Mouse (Mus musculus): Measurements from ENCODE around the gene Mllt6.
A peak's percentile ranks its signal among the peaks of the same experiment; 100 is the strongest.
"Not testable (repeated sequence)": the region's sequence is repeated elsewhere in the genome, so short reads cannot be mapped to it uniquely, and the experiment has no call there.

Gene Mllt6

DNA sequence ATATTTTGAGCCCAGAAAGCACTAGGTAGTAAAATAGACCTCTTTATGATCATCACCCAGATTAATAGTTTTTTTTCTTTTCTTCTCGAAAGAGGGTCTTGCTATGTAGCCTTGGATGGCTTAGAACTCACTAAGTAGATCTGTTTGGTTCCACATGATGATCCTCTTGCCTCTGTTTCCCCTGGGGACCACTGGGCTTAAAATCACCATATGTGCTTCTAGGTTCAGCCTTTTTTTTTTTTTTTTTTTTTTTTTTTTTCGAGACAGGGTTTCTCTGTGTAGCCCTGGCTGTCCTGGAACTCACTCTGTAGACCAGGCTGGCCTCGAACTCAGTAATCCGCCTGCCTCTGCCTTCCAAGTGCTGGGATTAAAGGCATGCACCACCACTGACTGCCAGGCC, 14.7 kb upstream of the Mllt6 start:
- DNase-seq (ENCODE audit: low spot score in 2 of 2), result not testable (repeated sequence)

DNA sequence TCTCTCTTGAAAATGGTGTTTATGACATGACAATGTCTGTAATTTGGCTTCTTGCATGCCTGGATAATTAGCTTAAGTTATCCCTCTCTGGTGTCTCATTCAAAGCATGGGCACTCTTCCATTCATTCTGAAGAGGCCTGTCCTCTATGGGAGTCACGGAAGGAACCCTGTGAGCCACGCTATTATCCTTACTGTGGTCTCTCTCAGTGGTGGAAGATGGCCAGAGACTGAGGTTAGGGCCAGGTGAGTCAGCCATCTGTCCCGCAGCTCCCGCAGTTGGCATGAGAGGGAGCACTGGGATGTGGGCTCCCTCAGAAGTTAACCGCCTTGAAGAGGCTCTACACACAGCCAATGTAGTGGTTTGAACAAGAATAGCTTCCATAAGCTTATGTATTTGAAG, 12.9 kb upstream of the Mllt6 start:
- no peak for DNase-seq (ENCODE audit: low spot score in 2 of 2)

DNA sequence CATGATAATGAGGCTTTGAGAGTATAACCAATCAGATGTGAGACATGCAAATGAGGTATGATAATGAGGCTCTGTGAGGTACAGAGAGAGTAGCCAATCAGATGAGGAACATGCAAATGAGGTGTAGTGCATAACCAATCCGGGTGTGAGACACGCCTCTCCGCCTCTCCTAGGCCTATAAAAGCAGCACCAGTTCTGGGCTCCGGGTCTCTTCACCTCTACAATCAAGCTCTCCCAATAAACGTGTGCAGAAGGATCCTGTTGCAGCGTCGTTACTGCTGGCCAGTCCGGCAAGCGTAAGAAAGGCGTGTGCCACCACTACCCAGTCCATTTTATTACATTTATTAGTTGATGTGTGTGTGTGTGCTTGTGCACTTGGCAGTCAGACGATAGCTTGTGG, 9.8 kb upstream of the Mllt6 start:
- not testable (repeated sequence) for DNase-seq (ENCODE audit: low spot score in 2 of 2)

DNA sequence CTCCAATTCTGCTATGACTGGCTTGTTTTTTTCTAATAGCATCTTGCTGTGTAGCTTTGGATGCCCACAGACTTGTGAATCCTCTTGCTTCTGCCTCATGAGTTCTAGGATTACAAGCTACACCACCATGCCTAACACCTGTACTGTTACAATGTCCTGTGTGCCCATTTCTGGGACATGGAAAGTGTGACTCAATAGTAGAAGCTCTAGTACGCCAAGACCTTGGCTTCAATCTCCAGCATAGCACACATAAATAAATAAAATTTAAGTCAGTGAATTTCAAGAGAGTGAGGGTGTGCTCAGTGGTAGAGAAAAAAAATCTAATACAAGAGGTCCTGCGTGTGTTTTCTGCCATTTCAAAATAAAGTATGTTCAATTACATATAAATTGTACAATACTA, 9.0 kb upstream of the Mllt6 start:
- DNase-seq (ENCODE audit: low spot score in 2 of 2), result no peak

DNA sequence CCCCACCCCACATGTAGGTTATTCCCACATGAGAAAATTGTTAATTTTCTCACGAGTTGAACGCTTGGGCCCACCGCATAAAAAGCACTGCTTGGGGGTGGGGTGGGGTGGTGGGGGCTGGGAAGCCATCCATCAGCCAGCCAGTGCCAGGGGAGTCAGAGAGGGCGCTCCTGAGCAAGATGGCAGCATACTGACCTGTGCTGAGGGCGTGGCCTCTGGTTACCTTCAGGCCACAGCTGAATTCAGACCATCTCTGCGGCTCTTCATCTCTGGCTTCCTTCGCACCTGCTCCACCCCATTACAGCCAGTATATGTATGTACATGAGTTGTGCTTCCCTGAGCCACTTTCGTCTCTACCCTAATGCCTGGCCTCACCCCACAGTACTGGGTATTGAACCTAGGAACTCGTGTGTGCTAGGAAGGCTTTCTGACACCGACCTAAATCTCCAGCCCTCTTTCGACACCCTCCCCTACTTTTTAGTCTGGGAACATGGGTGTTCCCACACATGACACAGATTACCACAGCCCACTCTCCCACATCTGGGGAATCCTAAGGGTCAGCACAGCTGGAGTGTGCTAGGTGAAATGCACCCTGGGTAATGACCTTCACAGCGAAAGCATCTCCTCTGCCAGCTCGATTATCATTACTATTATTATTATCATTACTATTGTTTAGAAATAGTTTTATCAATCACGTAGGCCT, 6.8 kb upstream of the Mllt6 start:
- DNase-seq (ENCODE audit: low spot score in 2 of 2), result no peak

DNA sequence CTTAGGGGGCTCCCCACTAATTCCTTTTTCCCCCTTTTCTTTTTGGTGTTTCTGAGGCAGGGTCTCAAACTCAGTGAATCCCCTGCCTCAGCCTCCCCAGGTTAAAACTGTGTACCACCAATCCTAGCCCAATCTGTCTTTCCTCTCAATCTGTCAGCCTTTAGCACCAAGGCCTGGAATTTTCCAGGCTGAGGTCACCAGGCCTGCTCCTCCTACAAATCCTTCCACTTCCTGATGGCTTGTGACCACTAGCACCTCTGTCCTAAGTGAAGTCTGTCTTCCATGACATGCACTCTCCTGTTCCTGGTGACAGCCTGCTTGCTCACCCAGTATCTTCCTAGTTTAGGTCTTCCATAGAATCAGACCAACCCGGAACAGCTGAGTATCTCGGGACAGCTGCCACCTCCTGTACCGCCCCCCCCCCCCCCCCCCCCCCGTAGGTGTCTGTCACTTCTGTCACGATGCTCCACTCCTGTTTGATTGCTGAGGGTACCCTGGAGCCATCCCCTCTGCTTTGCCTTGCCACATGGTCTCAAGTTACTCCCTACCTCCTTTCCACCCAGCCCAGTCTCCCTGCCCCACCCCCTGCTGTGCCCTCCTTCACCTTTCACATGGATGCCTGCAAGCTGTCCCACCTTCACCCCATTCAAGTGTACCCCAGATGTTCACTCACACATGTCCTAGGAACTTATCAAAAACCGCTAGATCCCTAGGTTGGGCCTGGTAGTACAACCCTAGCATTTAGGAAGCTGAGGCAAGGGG, 5.8 kb upstream of the Mllt6 start:
- no peak for DNase-seq (ENCODE audit: low spot score in 2 of 2)

DNA sequence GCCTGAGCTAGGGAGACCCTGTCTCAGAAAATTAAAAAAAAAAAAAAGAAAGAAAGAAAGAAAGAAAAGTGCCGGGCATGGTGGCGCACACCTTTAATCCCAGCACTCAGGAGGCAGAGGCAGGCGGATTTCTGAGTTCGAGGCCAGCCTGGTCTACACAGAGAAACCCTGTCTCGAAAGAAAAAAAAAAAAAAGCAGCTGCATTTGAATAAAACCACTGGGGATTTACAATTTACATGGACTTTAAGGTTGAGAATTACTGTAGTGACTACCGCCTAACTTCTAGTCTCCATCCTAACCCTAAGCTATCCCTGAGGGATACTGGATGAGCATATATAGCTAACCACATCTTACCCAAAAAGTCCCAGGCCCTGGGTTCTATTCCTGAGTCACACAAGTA, 5.2 kb upstream of the Mllt6 start:
- DNase-seq (ENCODE audit: low spot score in 2 of 2), result not testable (repeated sequence)

DNA sequence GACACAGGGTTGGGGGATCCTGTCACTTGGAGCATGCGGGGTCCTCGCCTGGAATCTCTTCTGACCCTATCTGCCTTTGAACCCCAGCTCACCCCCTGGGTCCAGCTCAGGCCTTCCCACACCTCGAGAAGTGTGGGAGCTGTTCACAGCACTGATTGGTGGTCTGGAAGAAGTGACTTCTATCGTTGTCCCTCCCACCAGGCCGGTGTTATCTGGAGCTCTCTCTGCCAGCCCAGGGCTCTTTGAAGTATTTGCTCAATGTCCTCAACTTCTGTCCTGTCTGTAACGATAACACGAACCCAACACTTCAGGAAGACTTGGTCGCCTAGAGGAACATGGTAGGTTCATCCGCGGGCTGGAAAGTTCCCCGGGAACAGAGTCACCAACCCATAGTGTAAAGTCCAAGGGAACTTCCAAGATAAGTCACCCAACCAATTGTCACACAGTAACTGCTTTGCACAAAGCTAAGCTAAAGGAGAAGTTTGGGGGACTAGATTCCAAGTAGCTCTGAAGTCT, 4.4 kb upstream of the Mllt6 start:
- DNase-seq (ENCODE audit: low spot score in 2 of 2), result no peak

DNA sequence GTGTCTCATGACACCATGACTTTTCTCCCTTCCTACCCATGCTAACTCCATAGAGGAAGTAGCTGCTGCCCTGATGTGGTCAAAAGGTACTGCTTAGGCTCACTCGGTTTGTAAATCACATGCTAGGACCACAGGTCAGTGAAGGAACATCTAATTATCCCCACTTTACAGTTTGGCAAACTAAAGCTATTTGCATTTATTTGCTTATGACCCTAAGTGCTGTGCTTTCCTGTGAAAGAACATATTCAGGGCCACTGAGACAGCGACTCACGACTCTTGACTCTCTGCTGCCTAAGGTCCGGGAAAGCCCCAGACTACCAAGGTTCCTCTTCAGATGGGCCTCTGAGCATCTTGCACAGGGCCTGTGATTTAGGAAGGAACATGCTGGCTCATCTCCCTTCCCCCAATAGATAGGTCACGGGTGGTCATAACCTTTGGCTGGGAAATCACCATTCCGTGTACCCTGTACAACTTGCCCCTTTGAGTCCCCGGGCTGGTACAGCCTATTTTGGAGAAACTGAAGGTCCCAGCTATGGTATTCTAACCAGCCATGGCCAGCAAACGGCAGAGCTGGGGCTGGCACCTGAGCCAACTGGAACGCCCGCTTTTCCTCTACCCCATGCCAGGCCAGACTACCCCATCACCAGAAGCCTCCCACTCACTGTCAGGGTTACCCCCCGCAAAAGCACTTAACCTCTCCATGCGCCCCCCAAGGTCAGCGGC, 3.8 kb upstream of the Mllt6 start:
- DNase-seq (ENCODE audit: low spot score in 2 of 2), result peak; percentile 36 to 61

DNA sequence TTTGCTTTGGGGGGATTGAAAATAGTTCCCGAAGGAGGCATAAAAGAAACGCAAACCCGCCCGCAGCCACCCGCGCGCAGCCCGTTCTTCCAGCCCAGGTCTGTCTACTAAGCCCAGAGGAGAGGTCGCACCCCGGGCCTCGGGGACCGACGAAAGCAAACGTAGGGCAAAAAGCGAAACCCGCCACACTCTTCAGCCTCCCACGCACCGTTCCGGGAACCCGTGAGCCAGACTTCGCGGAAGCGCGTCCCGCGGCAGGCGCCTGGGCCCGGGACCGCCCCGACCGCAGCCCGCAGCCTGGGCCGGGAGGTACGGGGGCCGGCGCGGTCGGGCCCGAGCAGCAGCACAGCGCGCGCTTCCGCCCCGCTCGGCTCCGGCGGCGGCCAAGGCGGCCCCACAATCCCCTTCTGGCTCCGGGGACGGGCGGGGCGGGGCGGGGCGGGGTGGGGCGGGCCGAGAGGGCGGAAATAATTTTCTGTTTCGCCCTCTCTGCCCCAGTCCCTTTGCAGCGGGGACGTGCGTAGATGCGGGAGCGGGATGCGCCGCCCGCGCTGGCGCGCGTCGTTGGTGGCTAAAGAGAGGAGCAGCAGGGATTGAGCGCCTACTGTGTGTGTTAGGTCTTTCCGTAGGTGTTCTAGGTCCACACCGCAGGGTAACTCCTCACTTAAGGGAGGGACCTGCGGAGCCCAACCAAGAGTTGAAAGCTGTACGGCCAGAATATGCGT, 3.1 kb upstream of the Mllt6 start:
- peak; percentile 51 to 72 for DNase-seq (ENCODE audit: low spot score in 2 of 2)

DNA sequence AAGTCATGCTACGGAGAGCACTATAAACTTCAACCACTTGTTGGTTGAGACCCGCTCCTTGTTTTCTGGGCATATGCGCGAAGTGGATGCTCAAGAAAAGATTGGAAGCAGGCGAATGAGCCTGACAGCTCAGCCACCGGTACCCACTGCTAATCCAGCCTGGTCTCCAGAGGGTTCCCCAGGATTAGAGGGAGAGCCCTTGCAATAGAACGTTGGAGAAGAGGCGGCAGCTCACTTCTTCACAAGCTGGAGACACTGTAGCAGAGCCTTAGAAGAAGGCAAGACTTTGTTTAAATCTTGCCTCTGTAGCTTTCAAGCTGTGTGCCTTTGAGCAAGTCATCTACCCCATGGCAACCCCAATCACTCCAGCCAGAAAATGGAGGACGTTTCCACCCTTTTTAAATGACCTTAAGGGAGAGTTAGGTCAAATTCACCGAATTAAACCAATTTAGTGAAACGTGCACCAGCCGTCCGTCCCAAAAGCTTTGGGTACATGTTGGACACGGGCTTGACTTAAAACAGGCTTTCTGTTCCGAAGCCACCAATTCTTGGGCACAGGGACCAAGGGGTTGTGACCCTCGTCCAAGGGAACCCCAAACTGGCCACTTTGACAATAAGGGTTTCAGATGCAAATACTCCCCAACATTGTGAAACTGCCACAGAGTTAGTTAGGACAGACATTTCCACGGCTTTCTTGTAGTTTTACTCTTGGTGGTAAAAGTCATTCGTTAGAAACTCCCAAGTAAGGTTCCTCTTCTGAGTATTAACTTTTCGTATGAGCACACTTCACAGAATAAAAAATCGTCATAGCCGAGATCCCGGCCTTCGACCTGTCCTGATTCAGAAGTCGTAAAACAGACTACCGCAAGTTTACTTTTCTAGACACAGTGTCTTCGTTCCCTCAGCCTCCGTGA, 2.2 kb upstream of the Mllt6 start:
- no peak for DNase-seq (ENCODE audit: low spot score in 2 of 2)

DNA sequence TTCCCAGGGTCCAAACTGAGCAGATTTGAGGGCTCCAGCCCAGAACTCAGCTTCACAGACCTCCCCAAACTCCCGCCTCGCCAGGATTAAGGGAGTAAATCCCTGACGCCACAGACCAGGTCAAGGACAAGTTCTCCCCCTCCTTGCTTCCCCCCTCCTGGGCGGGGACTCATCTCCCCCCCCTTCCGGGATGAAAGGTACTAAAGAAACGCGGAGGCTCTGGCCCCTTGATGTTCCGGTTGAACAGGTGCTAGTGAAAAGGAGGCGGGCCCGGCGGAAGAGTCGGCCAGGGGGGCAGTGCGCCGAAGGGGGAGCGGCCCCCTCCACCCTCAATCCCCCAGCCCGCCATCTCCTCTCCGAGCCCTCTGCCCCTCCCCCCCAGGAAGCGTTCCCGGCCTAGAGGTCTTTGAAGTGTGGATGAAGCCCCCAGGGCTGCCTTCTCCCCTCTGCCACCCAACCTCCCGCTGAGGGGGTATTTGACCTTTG, 1.5 kb upstream of the Mllt6 start:
- DNase-seq (ENCODE audit: low spot score in 2 of 2), result peak in 1 of 2 experiments; percentile 52

DNA sequence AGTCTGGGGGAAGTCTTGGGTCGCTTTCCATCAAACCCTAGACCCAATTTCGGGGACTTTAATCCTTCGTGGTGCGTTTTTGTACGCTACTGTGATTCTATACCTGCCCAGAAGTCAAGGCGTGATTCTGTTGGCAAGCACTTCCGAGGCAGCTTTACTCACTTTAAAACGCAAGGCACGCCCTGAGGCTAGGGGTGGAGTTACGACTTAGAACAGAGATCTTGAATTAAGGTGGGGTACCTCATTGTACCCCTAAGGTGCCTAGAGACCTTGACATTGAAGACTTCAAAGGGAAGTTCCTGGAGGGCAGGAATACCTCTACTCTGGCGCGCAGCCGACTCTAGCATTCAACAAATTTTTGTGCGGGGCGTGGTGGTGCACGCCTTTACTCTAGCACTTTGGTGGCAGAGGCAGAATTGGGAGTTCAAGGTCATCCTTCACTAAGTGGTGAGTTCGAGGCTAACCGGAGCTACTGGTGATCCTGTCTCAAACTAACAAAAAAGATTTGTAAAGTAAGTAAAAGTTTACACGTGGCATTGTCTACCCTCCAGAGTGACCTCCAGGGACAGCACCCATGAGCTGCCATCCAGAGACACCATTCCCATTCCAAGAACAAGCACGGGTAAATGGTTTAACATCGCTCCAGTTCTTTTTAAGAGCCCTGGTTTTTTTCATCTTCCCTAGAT, 864 bp upstream of the Mllt6 start:
- DNase-seq (ENCODE audit: low spot score in 2 of 2), result peak in 1 of 2 experiments; percentile 49

DNA sequence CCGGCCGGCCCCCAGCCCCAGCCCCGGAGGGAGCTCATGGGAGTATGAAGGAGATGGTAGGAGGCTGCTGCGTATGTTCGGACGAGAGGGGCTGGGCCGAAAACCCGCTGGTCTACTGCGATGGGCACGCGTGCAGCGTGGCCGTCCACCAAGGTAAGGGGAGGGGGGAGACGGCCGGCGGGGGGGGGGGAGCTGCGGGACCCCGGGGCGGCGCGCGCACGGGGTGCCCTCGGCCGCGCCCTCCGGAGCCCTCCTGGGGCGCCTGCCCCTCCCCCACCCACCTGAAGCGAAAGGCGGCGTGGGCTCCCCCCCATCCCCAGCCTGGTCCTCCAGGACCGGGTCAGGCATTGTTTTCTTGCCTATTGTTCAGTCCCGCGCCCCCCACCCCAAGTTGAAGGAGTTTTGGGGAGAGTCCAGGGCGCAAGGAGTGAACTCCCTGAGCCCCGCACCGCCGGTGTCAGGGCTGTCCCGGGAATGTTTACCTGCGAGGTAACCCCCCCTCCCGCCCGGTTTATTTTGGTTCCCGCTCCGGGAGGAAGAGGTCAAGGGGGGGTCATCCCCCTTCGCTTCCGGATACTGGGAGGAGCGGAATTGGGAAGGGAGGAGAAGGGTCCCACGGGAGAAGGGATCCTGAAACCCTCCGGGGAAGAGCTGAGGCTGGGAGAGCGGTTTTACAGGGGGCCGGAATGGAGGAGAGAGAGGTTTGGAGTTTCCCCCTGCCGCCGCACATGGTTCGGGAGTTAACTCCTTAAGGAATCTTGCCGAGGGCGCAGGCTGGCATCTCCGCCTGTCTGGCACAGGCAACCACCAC, 519 bp downstream of the Mllt6 start:
- DNase-seq (ENCODE audit: low spot score in 2 of 2), result peak in 1 of 2 experiments; percentile 52

DNA sequence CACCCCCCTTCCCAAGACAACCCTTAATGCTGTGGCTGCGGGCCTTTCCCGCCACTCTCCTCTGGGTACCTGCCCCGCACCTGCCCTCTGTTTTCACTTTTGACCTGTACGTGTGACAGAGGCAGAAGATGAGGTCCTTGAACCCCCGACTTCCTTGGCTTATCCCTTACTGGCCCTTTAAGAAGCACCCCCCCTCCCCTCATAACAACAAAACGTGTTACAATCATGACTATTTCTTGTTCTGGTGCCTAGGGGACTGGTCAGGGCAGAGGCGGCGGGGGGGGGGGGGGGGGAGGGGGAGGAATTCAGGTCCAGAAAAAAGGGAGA, 1.1 kb downstream of the Mllt6 start:
- no peak for DNase-seq (ENCODE audit: low spot score in 2 of 2)

DNA sequence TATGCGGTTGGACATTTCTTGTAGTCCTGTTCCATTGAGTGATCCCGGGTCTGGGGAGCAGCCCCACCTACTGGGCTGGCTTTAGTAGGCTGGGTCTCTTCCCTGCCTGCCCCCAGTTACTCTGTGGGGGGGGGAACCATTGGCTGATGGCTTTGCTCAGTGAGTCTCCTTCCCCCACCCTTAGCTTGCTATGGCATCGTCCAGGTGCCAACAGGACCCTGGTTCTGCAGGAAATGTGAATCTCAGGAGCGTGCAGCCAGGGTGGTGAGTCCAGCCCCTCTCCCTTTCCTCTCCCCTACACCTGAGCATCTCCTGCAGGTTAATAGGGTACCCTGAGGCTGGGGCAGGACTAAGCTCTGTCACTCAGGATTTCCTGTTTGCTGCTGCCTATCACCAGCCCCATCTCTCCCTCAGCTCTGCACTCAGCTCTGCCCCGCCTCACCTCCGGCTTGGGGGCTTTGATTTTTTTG, 1.6 kb downstream of the Mllt6 start:
- DNase-seq (ENCODE audit: low spot score in 2 of 2), result no peak

DNA sequence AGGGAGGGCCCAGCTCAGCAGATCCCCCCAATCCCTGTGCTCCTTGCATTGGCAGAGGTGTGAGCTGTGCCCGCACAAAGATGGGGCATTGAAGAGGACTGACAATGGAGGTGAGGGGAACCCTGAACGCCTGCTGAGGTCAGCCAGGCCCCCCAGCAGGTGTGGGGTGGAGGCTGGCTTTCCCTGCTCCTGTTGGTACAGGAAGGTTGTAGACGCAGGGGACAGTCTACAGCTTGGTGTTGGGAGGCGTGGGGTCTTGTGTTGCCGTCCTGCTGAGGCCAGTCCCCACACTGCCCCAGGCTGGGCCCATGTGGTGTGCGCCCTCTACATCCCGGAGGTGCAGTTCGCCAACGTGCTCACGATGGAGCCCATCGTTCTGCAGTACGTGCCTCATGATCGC, 2.2 kb downstream of the Mllt6 start:
- DNase-seq (ENCODE audit: low spot score in 2 of 2), result no peak

DNA sequence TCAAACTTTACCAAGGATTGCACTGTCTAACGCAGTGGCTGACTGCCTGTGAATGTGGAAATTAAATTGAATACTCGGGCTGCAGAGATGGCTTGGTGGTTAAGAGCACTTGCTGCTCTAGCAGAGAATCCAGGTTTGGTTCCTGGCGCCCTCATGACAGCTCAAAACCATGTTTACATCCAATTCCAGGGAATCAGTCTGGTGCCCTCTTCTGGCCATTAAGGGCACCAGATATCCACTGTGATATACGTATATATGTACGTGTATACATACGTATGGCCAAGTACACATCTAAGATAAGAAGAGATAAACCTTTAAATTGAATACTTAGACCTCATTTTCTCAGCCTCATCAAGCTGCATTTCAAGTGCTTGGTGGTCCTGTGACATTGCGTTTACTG, 3.0 kb downstream of the Mllt6 start:
- no peak for DNase-seq (ENCODE audit: low spot score in 2 of 2)

DNA sequence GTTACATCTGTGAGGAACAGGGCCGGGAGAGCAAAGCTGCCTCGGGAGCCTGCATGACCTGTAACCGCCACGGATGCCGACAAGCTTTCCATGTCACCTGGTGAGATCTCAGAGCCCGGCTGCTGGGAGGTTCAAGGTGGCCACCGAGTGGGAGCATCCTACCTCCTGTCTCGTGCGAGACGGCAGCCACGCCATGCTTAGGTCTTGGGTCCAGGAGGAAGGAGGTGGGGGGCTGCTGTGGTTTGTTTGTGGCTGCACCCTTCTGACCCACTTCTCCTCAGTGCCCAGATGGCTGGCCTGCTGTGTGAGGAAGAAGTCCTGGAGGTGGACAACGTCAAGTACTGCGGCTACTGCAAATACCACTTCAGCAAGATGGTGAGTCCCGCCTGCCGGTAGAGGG, 3.6 kb downstream of the Mllt6 start:
- DNase-seq (ENCODE audit: low spot score in 2 of 2), result no peak
